Mouse (Mus musculus): ENCODE measurements around the gene Degs2.

The Degs2 gene

DNA sequence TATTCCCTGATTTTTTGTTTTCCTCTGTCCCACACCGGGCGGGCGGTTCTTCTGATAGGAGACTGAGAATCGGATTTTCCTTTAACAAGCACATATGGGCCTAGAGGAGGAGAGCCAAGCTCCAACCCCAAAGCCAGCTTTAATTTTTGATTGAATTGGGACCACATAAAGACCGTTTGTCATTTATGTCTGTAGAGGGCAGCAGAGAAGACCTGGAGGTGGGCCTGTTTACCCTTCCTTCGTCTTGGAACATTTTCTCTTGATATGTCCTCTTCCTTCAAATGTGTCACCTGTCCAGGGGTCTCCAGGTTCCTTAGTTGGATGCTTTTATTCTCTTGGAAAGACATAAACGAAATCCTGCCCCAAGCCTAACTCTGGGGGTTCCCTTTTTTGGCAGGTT is 4.0 kb upstream of the Degs2 start:
- in situ Hi-C loops (cut with MboI; ENCODE audit: unreplicated experiment in 2 of 2), result loop anchor here in 1 of 2 experiments (25.0 kb wide), 2 partner anchors 1256 to 1656 kb away; no protein-coding TSS in a partner anchor

DNA sequence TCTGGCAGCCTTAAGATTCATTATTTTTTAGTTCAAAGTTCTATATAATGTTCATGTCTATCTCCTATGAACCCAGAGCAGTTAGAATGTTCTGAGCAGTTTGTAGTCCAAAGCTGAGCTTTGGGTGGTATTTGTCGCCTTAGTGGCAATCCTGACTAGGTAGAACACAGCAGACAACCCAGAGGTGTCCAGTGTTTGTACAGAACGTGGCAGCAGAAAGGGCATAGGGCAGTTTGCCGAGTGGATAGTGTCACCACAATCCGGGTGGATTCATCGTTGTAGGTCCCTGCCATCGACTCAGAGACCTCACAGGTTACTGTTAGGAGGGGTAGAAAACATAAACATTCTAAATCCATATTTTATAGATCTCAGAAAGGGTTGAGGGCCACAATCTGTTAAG is 3.4 kb upstream of the Degs2 start:
- in situ Hi-C loops (cut with MboI; ENCODE audit: unreplicated experiment in 2 of 2), result loop anchor here in 1 of 2 experiments (25.0 kb wide), 2 partner anchors 1257 to 1657 kb away; no protein-coding TSS in a partner anchor

DNA sequence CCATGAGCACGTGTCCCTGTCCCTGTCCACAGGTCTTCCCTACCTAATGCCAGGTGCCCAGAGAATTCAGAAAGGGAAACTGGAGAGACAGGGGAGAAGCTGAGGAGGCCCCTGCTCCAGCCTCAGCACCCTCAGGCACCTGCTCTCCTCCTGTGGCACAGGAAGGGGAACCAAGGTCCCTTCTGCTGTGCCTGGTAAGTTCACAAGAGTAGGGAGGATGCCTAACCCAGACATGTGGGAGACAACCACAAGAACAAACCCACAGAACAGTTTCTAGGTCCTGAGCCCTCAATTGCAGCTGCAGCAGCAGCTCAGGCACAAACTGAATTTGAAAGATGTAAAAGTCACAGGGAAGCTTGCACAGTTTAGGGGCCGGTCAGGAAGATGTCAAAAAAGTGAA is 894 bp downstream of the Degs2 start:
- in situ Hi-C loops (cut with MboI; ENCODE audit: unreplicated experiment in 2 of 2), result loop anchor here in 1 of 2 experiments (25.0 kb wide), 2 partner anchors 1261 to 1661 kb away; no protein-coding TSS in a partner anchor

DNA sequence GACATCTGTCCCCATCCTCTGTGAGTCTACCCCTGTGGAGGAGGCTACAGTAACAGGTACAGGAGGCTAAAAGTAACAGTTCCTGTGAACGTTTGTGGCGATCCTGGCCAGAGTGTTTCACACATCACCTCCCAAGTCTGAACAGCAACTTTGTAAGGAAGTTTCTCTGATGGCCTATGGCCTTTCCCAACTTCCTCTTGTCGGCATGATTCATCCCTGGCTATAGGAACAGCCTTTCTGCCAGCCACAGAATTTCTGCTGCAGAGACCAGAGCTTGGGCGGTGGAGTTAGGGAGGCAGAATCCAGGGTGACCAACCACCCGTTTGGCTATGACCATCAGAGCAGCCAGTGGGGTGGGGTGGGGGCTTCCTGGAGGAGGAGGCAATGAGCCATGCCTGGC is 2.1 kb downstream of the Degs2 start:
- in situ Hi-C loops (cut with MboI; ENCODE audit: unreplicated experiment in 2 of 2), result loop anchor here in 1 of 2 experiments (25.0 kb wide), 2 partner anchors 1262 to 1662 kb away; no protein-coding TSS in a partner anchor

DNA sequence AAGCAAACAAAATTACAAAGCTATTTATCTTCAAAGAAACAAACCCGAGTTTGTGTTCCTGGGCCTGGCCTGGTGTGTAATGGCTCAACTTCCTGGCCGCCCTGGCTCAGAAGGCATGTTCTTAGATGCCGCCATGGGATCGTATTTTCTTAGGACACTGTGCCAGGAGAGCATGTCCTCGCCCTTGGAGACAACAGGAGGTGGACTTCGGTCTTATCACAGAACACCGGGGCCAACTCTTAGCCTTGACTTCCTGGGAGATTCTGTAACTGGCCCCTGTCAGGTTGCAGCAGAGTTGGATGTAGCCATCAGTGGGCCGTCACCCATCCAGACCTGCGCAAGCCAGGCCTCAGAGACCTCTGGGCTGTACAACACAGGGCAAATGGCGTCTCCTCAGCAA is 2.5 kb downstream of the Degs2 start:
- in situ Hi-C loops (cut with MboI; ENCODE audit: unreplicated experiment in 2 of 2), result no loop called here

DNA sequence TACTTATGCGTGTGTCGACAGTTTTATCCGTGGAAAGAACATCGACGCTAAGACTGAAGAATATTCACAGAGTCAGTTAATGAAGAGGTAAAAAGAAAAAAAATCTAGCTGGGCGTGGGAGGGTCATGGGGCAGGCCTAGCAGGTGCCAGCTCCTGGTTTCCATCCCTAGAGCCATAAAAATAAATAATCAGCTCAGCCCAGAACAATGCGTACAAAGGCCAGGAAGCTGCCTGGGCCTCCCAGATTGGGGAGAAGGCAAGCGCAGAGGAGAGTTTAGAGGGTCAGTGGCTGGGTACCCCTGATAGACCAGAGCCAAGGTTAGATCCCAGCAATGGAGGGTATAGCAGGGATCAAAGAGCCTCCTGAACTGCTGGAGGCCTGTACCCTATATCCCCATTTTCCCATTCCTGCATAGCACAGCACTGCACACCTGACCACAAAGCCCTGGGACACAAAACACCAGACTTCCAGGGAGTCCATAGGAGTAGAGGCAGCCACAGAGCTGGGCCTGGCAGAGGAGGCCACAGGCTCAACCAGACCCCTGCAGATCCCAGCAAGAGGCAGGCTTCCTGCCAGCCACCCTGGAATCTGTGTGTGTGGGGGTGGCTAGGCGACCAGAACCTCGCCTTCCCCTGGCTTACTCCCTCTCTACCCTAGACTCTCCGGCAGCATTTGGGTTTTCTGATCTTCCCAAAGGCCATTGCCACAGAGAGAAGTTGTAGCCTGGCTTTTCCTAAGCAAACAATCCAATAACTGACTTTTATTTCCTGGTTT is 3.2 kb downstream of the Degs2 start:
- in situ Hi-C loops (cut with MboI; ENCODE audit: unreplicated experiment in 2 of 2), result no loop called here

DNA sequence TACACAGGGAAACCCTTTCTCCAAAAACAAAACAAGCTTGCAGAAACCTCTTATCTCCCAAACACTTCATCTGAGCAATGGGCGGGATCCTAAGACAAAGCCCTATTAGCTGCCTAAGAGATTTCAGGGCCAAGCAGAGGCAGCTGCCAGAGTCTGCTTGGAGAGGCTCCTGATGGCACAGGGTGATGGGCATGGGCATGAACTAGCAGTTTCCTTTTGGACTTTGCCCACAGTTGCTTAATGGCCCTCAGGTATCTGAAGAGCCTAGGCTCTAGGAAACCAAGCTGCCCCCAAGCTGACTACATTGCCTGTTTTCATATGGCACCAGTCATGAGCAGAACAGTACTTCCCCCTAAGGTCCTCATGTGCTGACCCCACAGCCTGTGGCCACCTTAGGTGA is 7.9 kb downstream of the Degs2 start:
- in situ Hi-C loops (cut with MboI; ENCODE audit: unreplicated experiment in 2 of 2), result no loop called here

DNA sequence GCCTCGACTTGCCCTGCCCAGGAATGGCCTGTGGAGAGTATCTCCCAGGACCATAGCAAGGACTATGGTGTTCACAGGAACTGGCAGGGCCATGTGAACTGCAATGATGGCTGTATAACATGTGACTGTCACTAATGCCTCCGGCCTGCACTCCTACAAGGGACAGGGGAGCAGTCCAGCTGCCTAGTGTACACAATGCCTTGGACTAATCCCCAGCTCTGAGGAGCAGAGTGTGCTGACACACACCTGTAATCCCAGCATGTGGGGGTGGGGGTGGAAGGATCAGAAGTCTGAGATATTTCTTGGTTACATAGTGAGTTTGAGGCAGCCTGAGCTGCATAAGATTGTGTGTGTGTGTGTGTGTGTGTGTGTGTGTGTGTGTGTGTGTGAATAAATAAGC is 8.5 kb downstream of the Degs2 start:
- in situ Hi-C loops (cut with MboI; ENCODE audit: unreplicated experiment in 2 of 2), result no loop called here

DNA sequence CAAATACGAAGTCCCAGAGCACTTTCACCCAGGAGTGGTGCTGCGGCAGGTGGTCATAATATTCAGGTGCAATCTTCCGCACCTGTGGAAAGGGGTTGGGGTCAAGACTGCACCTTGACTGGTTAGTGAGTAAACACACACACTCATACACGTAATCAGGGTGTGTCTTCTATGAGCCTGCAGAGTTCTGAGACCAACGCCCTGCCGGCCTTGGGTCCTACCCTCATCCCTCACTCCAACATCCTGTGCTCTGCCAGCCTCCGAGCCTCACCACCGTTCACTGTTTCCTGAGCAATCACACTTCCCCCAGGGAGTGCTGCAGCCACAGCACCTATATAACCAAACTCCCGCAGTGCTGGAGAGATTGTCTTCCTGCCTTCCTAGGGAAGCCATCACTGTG is 11.6 kb downstream of the Degs2 start:
- in situ Hi-C loops (cut with MboI; ENCODE audit: unreplicated experiment in 2 of 2), result no loop called here

DNA sequence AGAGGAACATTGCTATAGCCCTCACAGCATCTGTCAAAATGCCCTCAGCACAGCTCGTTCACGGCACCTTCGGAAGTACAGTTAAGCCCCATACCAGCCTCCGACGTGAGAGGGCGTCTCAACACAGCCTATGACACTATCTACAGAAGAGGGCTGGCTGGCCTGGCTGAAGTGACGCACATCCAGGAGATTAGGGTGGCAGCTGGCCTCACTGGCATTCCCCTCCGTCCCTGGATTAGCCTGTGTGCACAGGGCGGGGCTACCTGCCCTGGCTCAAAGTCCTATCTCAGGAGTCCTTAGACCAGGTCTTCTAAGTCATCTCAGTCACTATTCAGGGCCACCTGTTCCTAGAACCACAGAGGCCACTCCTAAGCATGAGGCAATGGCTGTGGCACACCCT is 12.9 kb downstream of the Degs2 start:
- in situ Hi-C loops (cut with MboI; ENCODE audit: unreplicated experiment in 2 of 2), result no loop called here

DNA sequence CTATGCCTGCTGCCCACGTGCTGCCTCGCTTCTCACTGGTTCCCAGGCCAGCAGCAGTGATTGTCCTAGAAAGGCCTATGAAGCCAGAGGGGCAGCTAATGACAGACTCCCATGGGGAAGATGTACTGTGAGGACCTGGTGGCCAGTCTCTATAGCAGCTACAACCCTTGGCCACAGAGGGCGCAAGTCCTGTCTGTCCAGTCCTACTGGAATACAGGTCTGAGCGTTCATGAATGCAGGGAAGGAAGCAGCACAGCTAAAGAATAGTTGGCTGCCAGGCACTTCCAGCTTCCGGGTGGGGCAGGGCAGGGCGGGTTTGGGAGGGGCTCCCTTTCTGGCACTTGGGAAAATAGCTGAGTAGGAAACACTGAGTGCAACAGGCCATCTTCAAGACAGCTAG is 15.2 kb downstream of the Degs2 start:
- in situ Hi-C loops (cut with MboI; ENCODE audit: unreplicated experiment in 2 of 2), result no loop called here

DNA sequence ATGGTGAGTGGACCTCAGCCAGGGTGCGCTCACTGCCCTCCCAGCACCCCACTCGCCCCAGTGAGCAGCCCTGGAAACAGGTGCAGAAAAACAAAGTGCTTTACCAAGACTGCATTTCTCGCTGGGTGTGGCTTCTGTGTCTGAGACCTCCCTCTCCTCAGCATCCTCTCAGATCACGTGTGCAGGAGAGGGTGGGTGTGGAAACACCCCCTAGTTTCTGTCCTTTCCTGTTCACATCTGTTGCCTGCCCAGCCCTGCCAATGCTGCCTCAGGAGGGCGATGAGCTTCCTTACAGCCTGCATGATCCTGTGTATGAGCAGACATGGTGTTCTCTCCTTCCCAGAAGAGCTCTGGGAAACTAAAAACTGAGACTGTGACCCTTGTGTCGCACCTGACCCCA is 15.7 kb downstream of the Degs2 start:
- in situ Hi-C loops (cut with MboI; ENCODE audit: unreplicated experiment in 2 of 2), result no loop called here

DNA sequence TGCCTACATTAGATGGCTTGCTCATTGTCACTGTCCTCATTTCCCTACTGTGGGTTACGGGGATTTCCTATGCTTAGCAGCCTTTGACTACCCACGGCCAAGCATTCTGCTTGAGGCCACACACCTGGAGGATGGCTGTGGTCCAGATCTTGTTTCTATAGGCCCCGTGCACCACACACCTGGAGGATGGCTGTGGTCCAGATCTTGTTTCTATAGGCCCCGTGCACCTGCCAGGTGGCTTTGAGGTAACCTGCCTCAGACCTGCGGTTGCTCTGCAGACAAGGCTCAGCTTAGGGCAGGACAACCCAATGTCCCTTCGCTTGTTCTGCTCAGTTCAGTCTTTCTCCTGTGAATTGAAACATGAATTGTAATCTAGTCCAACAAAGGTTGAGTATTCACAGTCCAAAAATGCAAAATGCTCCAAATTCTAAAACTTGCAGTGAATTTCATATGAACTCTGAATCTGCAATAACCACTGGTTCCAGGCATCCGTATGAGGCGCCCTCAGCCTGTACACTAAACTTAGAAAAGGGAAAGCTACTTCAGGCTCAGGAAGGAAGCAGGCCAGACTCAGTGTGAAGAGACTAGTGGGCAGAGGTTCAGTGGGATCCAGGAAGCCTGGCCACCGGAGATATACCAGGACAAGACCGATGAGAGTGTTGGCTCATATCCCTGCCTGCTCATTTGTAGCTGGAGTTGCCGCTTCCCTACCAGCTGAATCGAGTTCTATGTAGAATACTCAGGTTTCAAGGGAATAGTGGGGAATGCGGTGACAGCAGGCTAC is 19.7 kb downstream of the Degs2 start:
- in situ Hi-C loops (cut with MboI; ENCODE audit: unreplicated experiment in 2 of 2), result no loop called here

DNA sequence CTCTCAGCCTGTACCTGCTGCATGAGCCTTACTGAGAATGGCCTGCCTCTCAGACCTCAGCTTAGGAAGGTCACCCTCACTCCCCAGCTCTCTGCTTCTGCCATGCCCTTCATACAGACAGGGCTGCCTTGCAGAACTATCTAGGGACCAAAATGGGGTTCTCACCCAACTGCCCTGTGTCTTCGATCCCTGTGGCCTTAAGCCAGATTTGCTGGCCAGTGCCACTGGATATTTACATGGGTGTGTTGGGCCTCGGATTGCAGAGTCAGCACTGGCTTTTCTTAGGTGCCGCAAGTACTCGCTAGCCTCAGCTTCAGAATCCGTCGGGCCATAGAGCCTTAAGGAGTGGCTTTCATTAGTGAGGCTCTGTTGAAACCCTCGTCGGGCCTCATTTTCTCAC is 21.3 kb downstream of the Degs2 start:
- in situ Hi-C loops (cut with MboI; ENCODE audit: unreplicated experiment in 2 of 2), result no loop called here

DNA sequence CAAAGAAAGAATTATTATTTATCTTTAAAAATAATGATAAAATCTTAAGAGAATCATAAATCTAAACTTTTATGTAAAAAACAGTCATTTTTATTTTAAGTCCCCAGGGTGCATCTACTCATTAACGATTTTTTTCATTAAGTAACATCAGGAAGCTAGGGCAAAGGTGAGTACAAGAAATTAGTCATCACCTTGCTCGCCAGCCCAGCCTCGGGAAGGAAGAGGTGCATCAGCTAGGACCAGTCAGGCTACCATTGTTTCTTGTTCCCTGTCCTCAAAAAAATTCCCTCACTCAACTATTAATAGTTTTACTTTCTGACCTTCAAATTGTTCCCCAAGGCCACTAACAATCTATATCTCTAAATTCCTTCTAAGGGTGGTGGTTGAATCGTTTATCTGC is 23.7 kb downstream of the Degs2 start:
- in situ Hi-C loops (cut with MboI; ENCODE audit: unreplicated experiment in 2 of 2), result no loop called here

DNA sequence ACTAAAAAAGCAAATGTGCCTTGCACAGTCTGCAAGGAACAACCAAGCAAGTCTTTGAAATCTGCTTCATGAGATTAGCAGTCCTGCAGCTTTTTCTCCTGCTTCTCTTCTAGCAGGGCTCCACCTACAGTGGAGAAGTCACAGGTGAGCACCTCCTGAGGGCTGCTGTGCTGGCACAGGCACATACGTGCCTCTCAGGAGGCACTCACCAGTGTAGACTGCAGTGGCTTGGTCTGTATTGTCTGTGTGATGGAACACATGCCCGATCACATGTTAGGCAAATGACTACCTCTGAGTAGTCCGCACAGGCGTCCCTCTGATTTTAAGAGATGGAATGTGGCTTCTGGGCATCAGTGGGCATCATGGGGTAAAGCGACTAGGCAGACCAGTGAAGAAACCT is 25.0 kb downstream of the Degs2 start:
- in situ Hi-C loops (cut with MboI; ENCODE audit: unreplicated experiment in 2 of 2), result no loop called here

DNA sequence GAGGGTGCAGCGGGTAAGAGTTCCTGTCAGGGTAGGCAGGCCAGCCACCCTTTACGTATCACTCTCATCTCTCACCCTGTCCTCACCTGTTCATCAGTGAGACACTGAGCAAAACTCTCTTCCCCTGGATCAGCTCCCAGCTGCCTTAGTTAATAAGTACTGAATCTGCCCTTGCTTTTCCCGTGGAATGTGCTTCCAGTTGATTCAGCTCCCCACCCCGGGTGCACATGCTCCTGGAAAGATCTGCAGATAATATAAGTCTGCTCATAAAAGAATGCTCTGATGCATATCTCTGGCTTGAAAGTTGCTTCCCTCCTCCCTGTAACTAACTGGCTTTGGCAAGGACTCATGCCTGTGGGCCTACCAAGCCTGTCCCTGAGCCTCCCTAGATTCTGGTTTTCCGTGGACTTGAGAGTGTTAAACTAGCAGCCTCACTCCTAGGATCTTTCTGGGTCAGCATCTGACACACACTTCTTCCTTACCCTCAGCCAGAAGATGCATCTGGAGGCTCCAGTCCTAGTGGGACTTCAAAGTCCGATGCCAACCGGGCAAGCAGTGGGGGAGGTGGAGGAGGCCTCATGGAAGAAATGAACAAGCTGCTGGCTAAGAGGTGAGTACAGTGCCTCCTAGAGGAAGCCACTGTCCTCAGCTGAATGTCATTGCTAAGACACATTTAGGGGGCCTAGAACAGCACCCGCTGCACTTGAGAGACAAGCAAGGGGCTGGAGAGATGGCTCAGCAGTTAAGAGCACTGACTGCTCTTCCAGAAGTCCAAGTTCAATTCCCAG is 26.3 kb downstream of the Degs2 start:
- in situ Hi-C loops (cut with MboI; ENCODE audit: unreplicated experiment in 2 of 2), result no loop called here

DNA sequence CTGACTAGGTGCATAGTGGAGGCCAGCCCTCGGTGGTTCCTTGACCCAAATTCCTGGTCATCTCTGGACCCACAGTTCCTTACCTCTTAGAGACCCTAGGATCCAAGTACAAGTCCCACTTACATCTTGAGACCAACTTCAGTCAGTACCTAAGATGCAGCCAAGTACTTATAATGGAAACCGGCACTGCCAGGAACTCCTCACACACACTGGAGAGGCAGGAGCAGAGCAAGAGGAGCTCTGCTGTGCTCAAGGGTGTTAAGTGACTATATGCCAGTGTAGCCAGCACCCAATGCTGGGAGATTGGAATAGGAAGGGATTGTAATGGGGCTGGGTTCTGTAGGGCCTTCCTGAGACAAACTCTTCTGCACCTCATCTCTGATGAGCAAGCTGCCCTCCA is 27.2 kb downstream of the Degs2 start:
- in situ Hi-C loops (cut with MboI; ENCODE audit: unreplicated experiment in 2 of 2), result no loop called here

DNA sequence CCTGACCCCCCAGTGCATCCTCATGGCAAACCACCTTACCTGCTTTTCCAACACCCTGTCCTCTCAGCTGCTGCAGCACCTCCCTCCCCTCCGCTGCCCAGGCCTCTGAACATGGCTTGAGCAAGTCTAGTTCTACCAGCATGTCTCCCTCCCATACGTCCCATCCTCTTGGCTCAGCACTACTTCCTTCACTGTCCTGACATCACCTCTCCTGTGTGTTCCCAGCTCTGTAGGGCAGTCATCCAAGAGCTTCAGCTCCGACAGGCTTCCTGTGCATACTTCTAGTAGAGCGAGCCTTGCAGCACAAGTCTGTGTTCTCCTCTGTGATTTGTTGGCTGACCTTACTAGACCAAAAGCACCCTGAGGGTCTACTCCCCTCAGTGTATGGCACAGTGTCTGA is 27.6 kb downstream of the Degs2 start:
- in situ Hi-C loops (cut with MboI; ENCODE audit: unreplicated experiment in 2 of 2), result no loop called here

DNA sequence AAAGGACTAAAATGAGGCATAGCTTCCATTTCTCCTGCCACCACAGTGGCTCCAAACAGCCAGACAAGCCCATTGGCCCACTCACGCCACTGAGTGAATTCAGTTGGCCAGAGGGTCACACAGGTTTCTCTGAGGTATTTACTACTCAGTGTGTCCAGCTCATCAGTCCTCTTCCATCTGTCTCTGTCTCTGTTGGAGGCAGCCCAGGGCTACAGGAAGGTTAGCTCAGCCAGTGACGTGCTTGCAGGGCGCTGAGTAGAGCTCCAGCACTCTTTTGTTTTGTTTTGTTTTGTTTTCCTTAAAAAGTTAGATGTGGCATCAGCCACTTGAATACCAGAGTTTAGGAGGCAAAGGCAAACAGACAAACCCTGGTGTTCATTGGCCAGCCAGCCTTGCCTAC is 28.6 kb downstream of the Degs2 start:
- in situ Hi-C loops (cut with MboI; ENCODE audit: unreplicated experiment in 2 of 2), result no loop called here

DNA sequence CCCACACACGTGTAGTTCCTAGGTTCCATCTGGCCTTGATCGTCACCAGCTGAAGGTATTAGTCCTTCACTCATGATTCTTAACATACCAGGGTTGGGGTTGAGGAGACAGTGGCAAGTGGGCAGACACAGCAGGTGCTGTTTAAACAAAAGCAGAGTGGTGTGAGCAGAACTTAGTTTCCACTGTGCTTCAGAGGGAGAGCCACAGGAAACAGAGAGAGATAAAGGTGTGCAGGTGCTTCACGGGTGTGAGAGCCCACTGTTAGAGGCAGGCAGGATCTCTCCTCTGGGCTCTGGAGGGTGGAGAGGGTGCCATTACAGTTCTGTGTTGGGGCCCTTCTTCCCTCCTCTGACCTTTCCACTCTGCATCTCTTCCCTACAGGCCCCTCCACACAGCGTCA is 29.2 kb downstream of the Degs2 start:
- in situ Hi-C loops (cut with MboI; ENCODE audit: unreplicated experiment in 2 of 2), result no loop called here
